ENCODE assay signal across 7 mouse cellular contexts in genomic region chr16:65629186-65629585, GRCm38 (mm10).
DNase-seq lines count a peak whose midpoint lies in the region; ATAC-seq and TF ChIP-seq lines count a peak whose summit lies in the region.

No protein-coding gene starts in this region.

- no peak for TF ChIP-seq EP300 in heart, adult 2 months (IDR thresholded peaks at IDR 0.05; ENCODE audit: insufficient read depth, low read depth, low read length)

- TF ChIP-seq CTCF in heart, adult 2 months (IDR thresholded peaks at IDR 0.05): peak; percentile 81

- no peak overlapping the region for H3K9ac ChIP-seq in heart, adult 2 months (ENCODE audit: low read depth, low read length)
- H3K9ac ChIP-seq in liver, embryonic 15.5 days: no peak overlapping the region

- no peak for TF ChIP-seq POLR2A in heart, adult 2 months (IDR thresholded peaks at IDR 0.05; ENCODE audit: insufficient read depth, low read depth, low read length)

- no peaks in the 10 kb centered on the region for H3K4me1 ChIP-seq in heart, adult 2 months (ENCODE audit: control insufficient read depth, insufficient read depth, low read length)
- no peaks in the 10 kb centered on the region for H3K4me1 ChIP-seq in liver, embryonic 15.5 days (replicated peaks)

- no peak overlapping the region for H3K4me3 ChIP-seq in heart, adult 2 months
- H3K4me3 ChIP-seq in liver, embryonic 15.5 days (replicated peaks): no peak overlapping the region

- H3K36me3 ChIP-seq in heart, adult 2 months (ENCODE audit: control insufficient read depth, insufficient read depth, low read length): no peaks in the 10 kb centered on the region
- no peaks in the 10 kb centered on the region for H3K36me3 ChIP-seq in liver, embryonic 15.5 days (replicated peaks)

- intact Hi-C loops in heart, adult 2 months (cut with DNase I): loop anchor here (2.0 to 5.0 kb wide), 2 partner anchors 378 to 458 kb away; no protein-coding TSS in a partner anchor

- WGBS in heart, adult 2 months: 5% methylated on average over 10 of the region's 10 CpGs
- 10% methylated on average over 10 of the region's 10 CpGs for WGBS in liver, embryonic 15.5 days (ENCODE audit: insufficient replicate concordance)

- H3K27me3 ChIP-seq in heart, adult 2 months (ENCODE audit: control insufficient read depth, insufficient read depth, low read length): no peaks in the 10 kb centered on the region
- no peaks in the 10 kb centered on the region for H3K27me3 ChIP-seq in liver, embryonic 15.5 days

- no peaks in the 10 kb centered on the region for H3K9me3 ChIP-seq in liver, embryonic 15.5 days (replicated peaks)

- no peak for ATAC-seq in liver, embryonic 15.5 days (ENCODE audit: insufficient read depth)

- H3K79me2 ChIP-seq in heart, adult 2 months (replicated peaks; ENCODE audit: control insufficient read depth, insufficient read depth, low read length): no peaks in the 10 kb centered on the region

- H3K27ac ChIP-seq in heart, adult 2 months: no peak overlapping the region
- H3K27ac ChIP-seq in liver, embryonic 15.5 days (replicated peaks): no peak overlapping the region

- peak overlapping the region; percentile 30; the same call in 1 of the 2 replicates for H3K4me2 ChIP-seq in liver, embryonic 15.5 days

- DNase-seq in ES-CJ7 (ENCODE audit: low read depth, low spot score): peak; percentile 77
- peak; percentile 19 to 27 for DNase-seq in adrenal gland, adult 18-20 months (ENCODE audit: low spot score in 2 of 2)
- DNase-seq in embryo, embryonic 11 days: peak; percentile 83
- DNase-seq in heart, adult 2 months: peak; percentile 11 to 26
- DNase-seq in kidney, postnatal 36 days: peak; percentile 63 to 77
- peak; percentile 23 for DNase-seq in ovary, adult 18-20 months (ENCODE audit: low spot score)

Comparison
In these comparisons a context has a peak if more than half of its experiments do, and no peak if none do; other contexts are left out.
1. DNase-seq: peak in every context shown above with its lines; median percentile 83 in embryo, embryonic 11 days; 77 in ES-CJ7; 70 in kidney, postnatal 36 days; 23 in adrenal gland, adult 18-20 months; 23 in ovary, adult 18-20 months; 18 in heart, adult 2 months.